Mouse (Mus musculus) limb, embryonic 14.5 days (tissue): ENCODE results near the gene Robo1. TPM values are rescaled to one million over a fixed set of nuclear protein-coding genes. Genes with fewer than 3 reads are reported as not detected.

ENCODE experiments used
- ATAC-seq: fragments of 200-750 bp; cut with Nextera tagmentation; 2 replicates; pipeline ENCODE4 v1.8.0; 2017; ENCODE audit warnings: low read depth, moderate number of reproducible peaks, moderate TSS enrichment; ENCODE audit not compliant: low FRiP score
- DNase-seq: peaks from one replicate; pipeline ENCODE4 v3.0.0-alpha.2; 2015; ENCODE audit warnings: low spot score
- H3K27ac ChIP-seq: fragments of 300-500 bp; sonication (generic); replicated peaks from 2 replicates; pipeline ENCODE4 v1.5.1; 2014; ENCODE audit warnings: low read depth, mild to moderate bottlenecking, low read length, moderate library complexity, mixed read lengths
- H3K27me3 ChIP-seq: fragments of 300-500 bp; sonication (generic); 2 replicates; pipeline ENCODE4 v1.6.1; 2014; ENCODE audit warnings: low read length, mixed read lengths; ENCODE audit not compliant: control insufficient read depth, insufficient read depth
- H3K36me3 ChIP-seq: fragments of 300-500 bp; sonication (generic); 2 replicates; pipeline ENCODE4 v1.6.1; 2014; ENCODE audit warnings: mild to moderate bottlenecking, low read length, moderate library complexity, mixed read lengths; ENCODE audit not compliant: control insufficient read depth, insufficient read depth
- H3K4me1 ChIP-seq: fragments of 300-500 bp; sonication (generic); 2 replicates; pipeline ENCODE4 v1.6.1; 2014; ENCODE audit warnings: antibody characterized with exemption, low read length, mixed read lengths; ENCODE audit not compliant: control insufficient read depth, insufficient read depth
- H3K4me2 ChIP-seq: fragments of 300-500 bp; sonication (generic); replicated peaks from 2 replicates; pipeline ENCODE4 v1.6.1; 2014; ENCODE audit warnings: low read depth, mild to moderate bottlenecking, low read length, moderate library complexity; ENCODE audit not compliant: severe bottlenecking
- H3K4me3 ChIP-seq: fragments of 300-500 bp; sonication (generic); replicated peaks from 2 replicates; pipeline ENCODE4 v1.5.1; 2014; ENCODE audit warnings: low read length
- H3K9ac ChIP-seq: fragments of 300-500 bp; sonication (generic); 2 replicates; pipeline ENCODE4 v1.6.1; 2014; ENCODE audit warnings: mild to moderate bottlenecking, low read depth, low read length, moderate library complexity; ENCODE audit not compliant: severe bottlenecking
- H3K9me3 ChIP-seq: fragments of 300-500 bp; sonication (generic); 2 replicates; pipeline ENCODE4 v1.6.1; 2016; ENCODE audit warnings: low read length; ENCODE audit not compliant: control insufficient read depth
- POLR2A ChIP-seq: fragments of 200-500 bp; IDR thresholded peaks from 2 replicates; pipeline ENCODE4 v1.8.0; 2012; ENCODE audit warnings: inconsistent platforms, mild to moderate bottlenecking, moderate library complexity, borderline replicate concordance; ENCODE audit not compliant: insufficient read depth, insufficient read length; ENCODE audit errors: extremely low read depth
- WGBS: fragments of 180-500 bp; shearing (Covaris S2); extraction: QIAGEN DNeasy Blood & Tissue Kit; methylation state at CpG from one replicate; pipeline ENCODE4 v1.1.7; 2014; 5-methylcytosine and 5-hydroxymethylcytosine counted together
- polyA plus RNA-seq, 2 experiments: library from polyadenylated mRNA; depleted of rRNA in 1 of 2; stranded (reverse) in 1 of 2; unstranded in 1 of 2; fragments of >200 nt; fragmentation: Nextera tagmentation in 1 of 2; extraction: Ambion mirVana in 1 of 2; gene quantifications; 2 replicates each; pipeline versions ENCODE4 v1.2.1 to v1.2.3; 2012 to 2014

Robo1 gene
- polyA plus RNA-seq, 2 experiments: 41.2 to 44.9 TPM

GRCm38 (mm10) chr16:73035210-73035985, 727.3 kb downstream of the Robo1 start:
- Histone ChIP-seq H3K27me3 (no peaks in the 10 kb centered on the region), H3K27ac (no peak overlapping the region), H3K9ac (no peak overlapping the region), H3K4me3 (no peak overlapping the region), H3K4me1 (no peaks in the 10 kb centered on the region), H3K9me3 (no peaks in the 10 kb centered on the region), H3K36me3 (peaks cover 50% of the 10 kb centered on the region), H3K4me2 (no peak overlapping the region)
- TF ChIP-seq POLR2A: no peak
- ATAC-seq (no peak), DNase-seq (no peak)
- WGBS: 91% methylated on average over 20 of the region's 20 CpGs

- Histone ChIP-seq H3K4me1 (no peaks in the 10 kb centered on the region), H3K27ac (no peak overlapping the region), H3K9ac (no peak overlapping the region), H3K27me3 (no peaks in the 10 kb centered on the region), H3K36me3 (peaks cover 63% of the 10 kb centered on the region), H3K4me2 (no peak overlapping the region), H3K4me3 (no peak overlapping the region), H3K9me3 (peaks cover 4% of the 10 kb centered on the region; the same call in 1 of the 2 replicates)
- TF ChIP-seq POLR2A: no peak
- no peak for ATAC-seq
- no peak for DNase-seq
- 72% methylated on average over 7 of the region's 7 CpGs for WGBS
Observed at GRCm38 (mm10) chr16:73038552-73038951, 730.4 kb downstream of the Robo1 start.

DNA sequence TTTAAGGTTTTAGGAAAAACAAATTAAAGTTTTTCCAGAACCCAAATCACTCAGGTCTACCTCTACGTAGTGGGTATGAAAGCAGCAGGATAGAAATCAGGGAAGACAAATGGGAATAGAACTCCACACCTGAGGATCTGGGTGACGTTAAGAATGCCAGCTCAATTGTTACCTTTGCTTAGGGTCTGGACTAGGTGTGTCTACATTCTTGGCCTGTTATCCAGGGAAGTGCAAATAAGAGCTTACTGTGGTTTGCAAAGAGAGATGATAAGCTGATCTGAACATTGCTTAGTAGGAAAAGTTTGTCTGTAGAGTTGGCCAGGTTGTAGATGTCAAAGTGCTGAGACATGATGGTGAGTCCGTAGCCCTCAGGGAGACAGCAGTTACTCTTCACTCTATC, 754.4 kb downstream of the Robo1 start:
- WGBS: 94% methylated on average over 3 of the region's 3 CpGs
- H3K4me3 ChIP-seq: no peak overlapping the region
- H3K36me3 ChIP-seq: no peaks in the 10 kb centered on the region
- no peaks in the 10 kb centered on the region for H3K27me3 ChIP-seq
- ATAC-seq: no peak
- no peak for TF ChIP-seq POLR2A
- no peak for DNase-seq
- no peak overlapping the region for H3K27ac ChIP-seq
- no peak overlapping the region for H3K4me2 ChIP-seq
- no peak overlapping the region for H3K9ac ChIP-seq
- H3K9me3 ChIP-seq: no peaks in the 10 kb centered on the region
- no peaks in the 10 kb centered on the region for H3K4me1 ChIP-seq

DNA sequence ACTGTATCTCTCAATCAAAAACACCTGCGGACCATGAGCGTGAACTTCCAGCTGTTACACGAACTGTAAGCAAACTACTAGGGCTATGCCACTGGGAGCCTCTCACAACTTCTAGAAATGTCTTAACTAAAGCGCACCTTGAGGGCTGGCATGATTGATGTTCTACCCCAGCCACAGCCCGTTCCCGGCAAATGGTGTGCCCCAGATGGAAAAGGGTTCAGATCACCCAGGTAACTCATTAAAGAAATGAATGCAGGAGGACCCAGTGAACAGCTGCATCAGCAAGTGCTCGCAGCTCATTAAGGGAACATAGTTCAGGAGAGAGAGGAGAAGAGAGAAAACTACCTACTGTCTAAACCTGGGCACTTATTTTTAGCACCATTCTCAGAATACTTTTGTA, 759.7 kb downstream of the Robo1 start:
- TF ChIP-seq POLR2A: no peak
- H3K27me3 ChIP-seq: no peaks in the 10 kb centered on the region
- no peak overlapping the region for H3K4me3 ChIP-seq
- H3K9me3 ChIP-seq: no peaks in the 10 kb centered on the region
- no peak for DNase-seq
- 42% methylated on average over 7 of the region's 7 CpGs for WGBS
- H3K4me1 ChIP-seq: no peaks in the 10 kb centered on the region
- ATAC-seq: no peak
- no peak overlapping the region for H3K4me2 ChIP-seq
- H3K9ac ChIP-seq: no peak overlapping the region
- H3K27ac ChIP-seq: no peak overlapping the region
- no peaks in the 10 kb centered on the region for H3K36me3 ChIP-seq

DNA sequence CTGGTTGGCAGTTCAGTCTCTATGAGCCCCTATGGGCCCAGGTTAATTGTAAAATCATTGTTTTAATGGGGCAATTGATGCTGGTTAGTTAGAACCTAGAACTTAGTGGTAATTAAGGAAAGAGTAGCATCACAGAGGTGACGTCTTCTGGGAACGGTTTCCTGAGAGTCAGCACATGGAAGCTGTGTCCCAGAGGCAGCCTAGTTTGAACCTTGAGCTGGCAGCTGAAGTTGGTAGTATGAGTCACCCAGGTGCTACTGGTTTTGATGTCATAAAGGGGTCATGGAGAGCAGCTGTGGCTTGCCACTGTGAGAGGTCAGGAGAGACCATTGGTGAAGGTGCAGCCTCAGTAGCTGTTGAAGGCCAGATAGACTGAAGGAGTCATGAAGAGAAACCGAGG, 763.9 kb downstream of the Robo1 start:
- WGBS: 89% methylated on average over 3 of the region's 3 CpGs
- H3K27me3 ChIP-seq: no peaks in the 10 kb centered on the region
- H3K4me3 ChIP-seq: no peak overlapping the region
- TF ChIP-seq POLR2A: no peak
- no peaks in the 10 kb centered on the region for H3K9me3 ChIP-seq
- no peak overlapping the region for H3K4me2 ChIP-seq
- DNase-seq: no peak
- no peak overlapping the region for H3K27ac ChIP-seq
- H3K9ac ChIP-seq: no peak overlapping the region
- no peak for ATAC-seq
- no peaks in the 10 kb centered on the region for H3K4me1 ChIP-seq
- no peaks in the 10 kb centered on the region for H3K36me3 ChIP-seq
